Mouse (Mus musculus) c-Kit-positive CD71-negative TER-119-negative erythroid progenitor cells, embryonic 14.5 days (primary cell): ENCODE results near the gene Sh2d3c.

Experiments
- DNase-seq: peaks from one replicate; pipeline ENCODE4 v3.0.0-alpha.2; 2013; ENCODE audit warnings: low read depth

Sh2d3c gene

DNA sequence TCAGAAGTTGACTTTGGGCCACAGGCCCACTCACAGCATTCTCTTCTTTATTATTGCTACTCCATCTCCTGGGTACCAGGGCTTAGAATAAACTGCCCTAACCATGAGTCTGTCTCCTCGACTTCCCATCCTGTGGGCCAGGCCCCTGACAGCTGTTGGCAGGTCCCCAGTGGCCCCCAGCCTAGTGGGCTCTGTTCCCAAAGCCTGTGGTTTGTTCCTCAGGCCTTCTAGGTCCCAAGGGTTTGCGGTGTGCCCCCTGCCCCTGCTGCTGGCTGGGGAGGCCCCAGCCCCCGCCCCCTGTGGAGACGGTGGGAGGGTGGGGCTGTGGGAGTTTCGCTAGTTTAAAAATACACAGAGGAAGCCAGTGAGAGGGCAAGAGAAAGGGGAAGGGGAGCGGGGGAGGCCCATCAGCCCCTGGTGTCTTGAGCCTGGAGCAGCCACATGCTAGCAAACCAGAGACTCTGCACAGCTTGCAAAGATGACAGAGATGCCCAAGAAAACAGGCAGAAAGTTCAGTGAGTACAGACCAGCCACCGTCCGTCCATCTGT lies at the start of gene Sh2d3c:
Gene Sh2d3c, plus strand, starts transcription at position 375 of the 549 bp plus-strand sequence.
- peak; percentile 44 for DNase-seq

DNA sequence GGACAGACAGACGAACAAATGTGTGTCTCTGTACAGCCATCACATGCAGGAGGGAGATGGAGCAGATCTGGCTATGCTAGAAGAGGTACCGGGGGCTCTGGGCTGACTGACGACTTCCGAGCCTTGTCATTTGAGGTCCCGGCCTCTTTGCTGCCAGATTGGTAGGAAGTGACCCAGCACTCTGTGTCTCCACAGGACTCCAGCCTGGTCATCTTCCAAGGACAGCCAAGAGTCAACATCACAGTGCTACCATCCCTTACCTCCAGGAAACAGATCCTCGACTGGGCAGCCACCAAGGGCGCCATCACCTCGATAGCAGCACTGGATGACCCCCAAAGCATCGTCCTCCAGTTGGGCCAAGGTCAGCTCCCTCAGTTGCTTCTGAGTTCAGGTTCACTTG lies 49.7 kb upstream of the Sh2d3c start:
- DNase-seq: no peak

DNA sequence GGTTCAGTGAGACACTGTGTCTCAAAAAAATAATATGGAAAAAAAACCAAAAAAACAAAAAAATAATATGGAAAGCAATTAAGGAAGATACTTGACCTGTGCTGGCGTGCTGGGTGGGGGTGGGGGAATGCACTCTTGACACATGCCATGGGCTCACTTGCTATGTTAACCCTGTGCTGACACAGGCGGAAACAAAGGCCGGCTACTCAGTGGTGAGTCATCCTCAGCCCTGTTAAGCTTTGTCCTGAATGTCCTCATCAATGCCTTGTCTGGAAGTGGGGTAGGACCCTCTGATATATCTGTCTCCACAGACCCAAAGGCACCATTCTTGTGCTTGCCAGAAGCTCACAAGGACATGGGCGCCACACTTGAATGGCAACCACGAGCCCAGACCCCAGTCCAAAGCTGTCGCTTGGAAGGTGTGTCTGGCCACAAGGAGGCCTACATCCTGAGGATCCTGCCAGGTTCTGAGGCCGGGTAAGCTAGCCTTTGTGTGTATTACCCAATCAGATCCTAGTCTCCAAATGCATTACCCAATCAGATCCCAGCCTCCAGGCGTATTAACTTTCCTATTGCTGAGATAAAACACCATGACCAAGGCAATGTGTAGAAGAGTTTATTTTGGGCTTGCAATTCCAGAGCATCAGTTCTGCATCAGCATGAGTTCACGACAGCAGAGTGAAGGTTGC lies 48.8 kb upstream of the Sh2d3c start:
- DNase-seq: no peak

DNA sequence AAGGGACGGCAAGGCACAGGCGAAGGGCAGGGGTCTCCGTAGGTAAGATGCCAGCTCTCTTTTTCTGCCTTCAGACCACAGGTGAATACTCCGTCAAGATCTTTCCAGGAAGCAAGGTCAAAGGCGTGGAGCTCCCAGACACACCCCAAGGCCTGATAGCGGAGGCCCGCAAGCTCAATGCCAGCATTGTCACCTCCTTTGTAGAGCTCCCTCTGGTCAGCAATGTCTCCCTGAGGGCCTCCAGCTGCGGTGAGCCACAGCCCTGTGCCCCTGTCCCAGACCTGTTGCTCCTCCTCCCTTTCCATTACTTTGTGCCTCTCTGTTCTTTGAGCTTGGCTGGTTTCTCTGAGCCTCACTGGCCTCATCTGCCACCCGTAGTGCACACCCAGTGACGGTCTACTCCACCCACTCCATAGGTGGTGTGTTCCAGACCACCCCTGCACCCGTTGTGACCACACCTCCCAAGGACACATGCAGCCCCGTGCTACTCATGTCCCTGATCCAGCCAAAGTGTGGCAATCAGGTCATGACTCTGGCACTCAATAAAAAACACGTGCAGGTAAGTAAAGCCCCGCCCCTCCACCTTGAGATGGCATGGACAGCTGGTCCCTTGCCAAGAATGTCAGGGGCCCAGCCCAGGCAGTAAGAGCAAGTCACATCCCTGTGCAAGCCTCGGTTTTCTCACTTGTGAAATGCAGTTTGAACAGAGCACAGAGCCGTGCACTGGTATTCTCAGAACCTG lies 47.5 kb upstream of the Sh2d3c start:
- DNase-seq: no peak

DNA sequence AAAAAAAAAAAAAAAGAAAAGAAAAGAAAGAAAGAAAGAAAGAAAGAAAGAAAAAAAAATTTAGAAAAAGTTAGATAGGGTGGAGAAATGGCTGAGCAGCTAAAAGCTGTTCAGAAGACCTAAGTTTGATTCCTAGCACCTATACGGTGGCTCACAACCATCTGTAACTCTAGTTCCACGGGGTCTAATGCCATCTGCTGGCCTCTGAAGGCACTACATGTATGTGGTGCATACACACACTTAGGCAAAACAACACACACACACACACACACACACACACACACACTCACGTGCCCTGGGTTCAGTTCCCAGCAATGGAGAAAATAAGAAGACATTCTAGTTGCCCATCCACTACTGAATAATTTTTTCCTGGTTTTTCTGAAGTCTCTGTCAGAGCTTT lies 44.0 kb upstream of the Sh2d3c start:
- no peak for DNase-seq

DNA sequence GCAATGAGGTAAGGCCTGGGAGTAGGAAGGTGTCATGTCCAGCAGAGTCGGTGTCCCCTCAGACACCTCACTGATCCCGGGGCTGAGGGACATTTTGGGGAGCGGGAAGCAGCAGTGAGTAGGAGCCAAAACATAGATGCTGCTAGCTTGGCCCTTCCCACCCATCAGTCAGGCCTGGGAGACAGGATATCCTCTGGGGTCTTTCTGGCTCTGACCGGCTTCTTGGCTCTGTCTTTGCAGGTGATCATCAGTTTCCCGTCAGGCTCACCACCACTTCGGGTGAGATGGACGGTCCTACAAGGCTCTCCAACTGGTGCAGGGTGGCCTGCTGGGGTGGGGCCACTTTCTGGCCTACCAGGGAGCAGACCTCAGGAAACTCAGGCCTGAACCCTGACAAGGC lies 43.2 kb upstream of the Sh2d3c start:
- DNase-seq: no peak

DNA sequence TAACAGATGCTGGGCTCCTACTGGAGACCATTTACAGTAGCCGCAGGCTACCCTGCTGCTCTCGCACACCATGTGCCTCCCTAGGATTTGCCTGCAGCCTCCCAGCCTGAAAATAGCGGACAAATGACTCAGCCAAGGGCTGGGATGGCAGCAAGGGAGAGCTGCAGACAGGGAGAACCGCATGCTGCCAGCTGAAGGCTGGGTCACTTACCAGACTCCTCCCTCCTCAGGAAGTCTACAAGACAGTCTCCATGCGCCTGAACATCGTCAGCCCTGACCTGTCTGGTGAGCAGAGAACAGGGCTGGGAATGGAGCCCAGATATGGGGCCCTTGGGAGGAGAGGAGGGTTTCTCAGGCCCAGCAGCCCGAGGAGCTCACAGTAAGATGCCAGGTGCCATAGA lies 40.8 kb upstream of the Sh2d3c start:
- DNase-seq: no peak

DNA sequence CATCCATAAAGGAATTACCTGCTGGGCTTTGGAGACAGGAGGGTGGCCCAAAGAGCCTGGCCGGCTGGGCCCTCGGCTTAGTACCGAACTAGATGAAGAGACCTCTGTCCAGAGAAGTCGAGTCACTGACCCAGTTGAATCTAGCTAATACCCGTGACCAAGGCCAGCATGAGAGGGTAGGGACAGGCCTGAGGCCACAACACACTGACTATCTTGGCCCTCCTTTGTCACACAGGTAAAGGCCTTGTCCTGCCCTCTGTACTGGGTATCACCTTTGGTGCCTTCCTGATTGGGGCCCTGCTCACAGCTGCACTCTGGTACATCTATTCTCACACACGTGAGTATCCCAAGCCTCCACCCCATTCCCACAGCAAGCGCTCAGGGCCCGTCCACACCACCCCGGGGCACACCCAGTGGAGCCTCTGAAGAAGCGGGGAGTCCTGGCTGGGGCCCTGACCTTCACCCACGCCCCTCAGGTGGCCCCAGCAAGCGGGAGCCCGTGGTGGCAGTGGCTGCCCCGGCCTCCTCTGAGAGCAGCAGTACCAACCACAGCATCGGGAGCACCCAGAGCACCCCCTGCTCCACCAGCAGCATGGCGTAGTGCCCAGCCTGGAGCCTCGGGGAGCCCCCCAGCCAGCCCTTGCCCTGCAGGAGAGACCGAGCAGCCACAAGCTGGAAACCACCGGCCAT lies 39.7 kb upstream of the Sh2d3c start:
- DNase-seq: no peak

DNA sequence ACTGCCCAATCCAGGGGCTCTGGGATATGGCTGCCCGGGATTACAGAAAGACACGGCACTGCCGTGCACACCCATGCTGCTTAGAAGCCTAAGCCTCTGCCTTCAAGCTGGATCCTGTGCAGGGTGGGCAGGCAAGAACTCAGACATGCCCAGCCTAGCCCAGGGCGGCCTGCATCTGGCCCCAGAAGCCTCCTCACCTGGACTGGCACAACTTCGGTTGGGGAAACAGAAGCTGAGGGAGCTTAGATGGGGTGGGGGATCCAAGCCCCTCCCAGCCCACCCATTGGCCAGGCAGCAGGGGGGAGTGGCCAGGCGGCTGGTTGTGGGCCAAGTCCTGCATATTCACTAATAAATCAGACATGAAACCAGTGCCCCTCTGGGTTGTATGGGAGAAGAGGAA lies 39.1 kb upstream of the Sh2d3c start:
- DNase-seq: no peak

DNA sequence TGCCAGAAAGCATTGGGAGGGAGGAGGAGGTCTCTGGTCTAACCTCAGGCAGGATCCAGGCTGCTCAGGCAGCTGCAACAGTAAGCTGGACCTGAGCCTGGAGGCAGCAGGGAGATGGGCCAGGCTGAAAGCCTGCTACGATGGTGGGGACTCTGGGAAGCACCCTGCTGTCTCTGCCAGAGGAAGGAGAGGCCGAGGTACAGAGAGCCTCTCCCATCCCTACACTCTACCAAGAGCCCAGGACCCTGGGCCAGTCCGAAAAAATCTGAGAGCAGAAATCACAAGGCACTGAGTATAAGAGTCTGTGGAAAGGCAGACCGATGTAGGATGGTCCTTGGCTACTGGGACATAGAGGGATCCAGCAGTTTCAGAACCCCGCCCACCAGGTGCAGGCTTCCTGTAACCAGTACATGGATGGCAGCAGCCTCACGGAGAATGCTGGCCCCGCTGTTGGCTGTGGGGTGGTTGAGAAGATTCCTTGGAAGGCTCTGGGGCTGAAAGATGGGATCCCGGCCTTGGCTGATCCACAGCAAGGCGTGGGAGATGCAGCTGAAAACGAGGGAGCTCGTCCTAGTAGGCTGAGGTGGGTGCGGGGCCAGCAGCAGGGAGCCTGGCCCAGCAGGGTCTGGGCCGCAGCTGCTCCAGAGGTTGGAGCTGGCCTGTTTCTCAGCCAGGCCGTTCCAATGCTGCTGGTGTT lies 38.0 kb upstream of the Sh2d3c start:
- no peak for DNase-seq

DNA sequence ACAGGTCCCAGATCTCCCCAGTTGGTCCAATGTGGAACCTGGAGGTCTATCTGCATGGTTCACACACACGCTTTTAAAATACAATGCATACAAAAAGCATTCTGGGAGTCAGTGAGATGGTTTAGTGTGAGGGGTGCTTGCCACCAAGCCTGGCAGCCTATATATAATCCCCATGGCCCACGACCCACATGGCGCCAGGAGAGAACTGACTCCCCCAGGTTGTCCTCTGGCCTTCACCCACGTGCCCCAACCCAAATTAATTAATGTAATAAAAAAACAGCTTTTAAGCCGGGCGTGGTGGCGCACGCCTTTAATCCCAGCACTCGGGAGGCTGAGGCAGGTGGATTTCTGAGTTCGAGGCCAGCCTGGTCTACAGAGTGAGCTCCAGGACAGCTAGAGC lies 37.2 kb upstream of the Sh2d3c start:
- DNase-seq: no peak

DNA sequence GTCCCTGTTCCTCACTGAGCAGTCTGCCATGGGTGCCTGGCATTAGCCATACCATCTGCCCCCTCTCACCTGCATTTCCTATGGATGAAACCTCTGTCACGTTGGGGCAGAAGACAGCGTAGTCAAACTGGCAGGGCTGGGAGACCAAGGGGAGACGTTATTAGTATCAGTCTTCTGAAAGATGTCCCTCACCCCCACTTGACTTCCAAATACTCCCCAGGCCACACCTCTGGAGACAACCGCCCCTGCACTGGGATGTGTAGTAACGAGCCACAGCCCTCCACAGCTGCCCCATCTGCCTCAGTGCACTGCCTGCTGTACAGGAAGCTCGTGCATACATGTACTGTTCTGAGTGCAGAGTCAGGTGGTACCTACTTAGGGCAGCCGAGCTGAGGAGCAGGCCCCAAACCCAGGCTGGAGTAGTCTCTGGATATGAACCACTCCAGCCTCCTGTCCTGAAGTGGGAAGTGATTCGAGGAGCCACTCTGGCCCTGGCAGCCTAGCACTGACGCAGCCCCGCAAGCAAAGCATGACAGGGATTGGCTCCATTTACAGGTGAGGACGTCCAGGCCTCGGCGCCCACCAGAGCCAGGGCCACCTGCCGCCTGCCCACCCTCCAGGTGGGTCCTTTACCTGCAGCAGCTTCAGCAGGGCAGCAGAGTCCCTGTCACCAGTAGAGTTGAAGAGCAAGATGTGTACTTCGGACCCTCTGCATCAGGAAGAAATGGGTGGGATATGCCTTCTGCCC lies 36.0 kb upstream of the Sh2d3c start:
- DNase-seq: no peak

DNA sequence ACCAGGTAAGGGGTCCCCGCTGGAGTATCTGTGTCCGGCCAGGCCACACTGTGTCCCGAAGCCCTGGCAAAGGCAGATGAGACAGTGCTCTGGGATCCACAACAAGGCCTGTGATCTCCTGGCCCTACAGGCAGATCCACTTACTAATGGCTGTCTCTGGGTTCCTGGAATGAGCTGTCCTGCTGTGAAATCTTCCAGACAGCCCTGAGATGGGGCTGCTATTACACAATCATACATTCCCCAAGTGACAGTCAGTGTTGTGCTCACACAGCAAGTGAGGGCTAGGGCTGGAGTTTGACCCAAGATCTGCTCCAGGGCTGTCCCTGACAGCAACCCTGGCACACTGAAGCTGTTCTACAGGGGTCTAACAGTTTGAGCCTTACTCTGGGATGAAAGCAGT lies 35.0 kb upstream of the Sh2d3c start:
- no peak for DNase-seq

DNA sequence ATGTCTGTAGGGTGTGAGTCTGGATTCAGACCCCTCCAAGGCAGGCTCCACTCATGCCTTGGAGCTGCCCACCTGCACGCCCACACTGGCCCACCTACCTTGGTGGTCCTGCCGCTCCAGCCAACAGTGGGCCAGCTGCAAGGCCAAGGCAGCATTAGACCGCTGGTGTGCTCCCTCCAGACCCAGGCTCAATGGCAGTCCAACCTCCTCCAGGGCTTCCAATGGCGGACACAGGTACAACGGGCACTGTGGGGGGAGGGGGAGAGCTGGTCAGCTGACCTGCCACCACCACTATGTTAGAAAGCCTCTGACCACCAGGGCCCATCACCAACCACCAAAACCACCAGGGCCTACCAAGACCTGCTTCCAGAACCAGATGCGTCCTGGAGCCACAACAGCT lies 34.2 kb upstream of the Sh2d3c start:
- DNase-seq: no peak

DNA sequence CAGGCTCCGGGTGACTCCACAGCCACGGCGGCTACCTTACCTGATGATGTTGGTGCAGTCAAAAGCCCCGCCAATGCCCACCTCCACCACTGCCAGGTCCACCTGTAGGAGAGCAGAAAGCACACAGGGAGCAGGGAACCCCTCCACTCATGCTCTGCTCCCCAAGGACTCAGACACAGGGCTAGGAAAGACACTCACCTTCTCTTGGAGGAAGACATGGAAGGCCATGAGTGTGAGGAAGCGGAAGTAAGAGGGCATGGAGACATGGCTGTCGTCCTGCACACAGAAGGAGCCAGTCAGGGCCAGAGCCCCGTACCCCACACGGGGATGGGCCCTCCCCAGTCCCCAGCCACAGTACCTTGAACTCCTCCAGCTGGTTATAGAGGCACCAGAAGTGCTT lies 33.3 kb upstream of the Sh2d3c start:
- DNase-seq: no peak

DNA sequence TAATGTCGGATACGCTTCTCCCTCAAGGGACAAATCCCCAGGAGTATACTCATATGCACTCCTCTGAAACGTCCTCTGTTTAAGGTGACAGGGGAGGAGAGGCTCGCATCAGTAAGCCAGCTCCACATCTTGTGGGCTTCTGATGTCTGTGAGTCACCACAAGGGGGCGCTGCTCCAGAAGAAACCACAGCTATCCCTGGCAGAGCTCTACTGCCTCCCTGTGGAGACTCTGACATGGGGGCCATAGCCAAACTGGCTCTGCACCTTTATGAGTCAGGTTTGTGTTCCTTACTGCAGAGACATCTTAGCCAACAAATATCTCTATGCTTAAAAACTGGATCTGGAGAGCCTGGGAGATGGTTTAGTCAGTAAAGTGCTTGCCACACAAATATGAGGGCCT lies 31.4 kb upstream of the Sh2d3c start:
- DNase-seq: peak; percentile 90

DNA sequence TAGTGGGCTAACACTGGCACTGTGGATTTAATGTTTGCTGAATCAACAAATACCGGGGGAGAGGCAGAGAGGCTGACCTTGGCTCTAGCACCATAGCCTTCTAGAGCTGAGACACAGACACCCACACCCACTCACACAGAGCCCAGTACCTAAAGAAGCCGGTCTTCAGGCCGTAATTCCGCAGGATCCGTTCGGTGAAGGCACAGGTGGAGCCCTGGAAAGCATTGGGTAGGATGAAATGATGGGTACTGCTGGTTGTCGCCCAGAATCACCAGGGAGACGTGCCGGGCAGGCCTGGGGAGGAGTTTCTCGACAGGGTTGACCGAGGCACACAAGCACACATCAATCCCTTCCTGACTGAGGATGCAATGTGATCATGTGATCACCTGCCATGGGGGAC lies 29.8 kb upstream of the Sh2d3c start:
- no peak for DNase-seq

DNA sequence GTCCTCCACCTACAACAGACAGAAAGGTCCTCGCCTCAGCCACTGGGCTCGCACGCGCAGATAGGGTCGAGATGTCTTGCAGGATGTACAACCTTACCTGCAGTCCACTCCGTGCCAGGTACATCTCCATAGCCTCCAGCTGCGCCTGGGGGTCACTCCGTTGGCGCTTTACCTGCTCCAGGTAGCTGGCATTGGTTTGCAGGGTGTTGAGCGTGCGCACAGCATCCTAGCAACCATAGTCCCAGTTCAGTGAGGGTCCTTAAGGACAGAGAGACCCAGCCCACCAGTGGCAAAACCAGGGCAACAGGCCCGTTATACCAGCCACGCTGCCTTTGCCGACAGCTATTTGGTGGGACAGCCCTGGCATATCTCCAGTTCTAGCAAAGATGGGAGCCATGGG lies 28.4 kb upstream of the Sh2d3c start:
- no peak for DNase-seq

DNA sequence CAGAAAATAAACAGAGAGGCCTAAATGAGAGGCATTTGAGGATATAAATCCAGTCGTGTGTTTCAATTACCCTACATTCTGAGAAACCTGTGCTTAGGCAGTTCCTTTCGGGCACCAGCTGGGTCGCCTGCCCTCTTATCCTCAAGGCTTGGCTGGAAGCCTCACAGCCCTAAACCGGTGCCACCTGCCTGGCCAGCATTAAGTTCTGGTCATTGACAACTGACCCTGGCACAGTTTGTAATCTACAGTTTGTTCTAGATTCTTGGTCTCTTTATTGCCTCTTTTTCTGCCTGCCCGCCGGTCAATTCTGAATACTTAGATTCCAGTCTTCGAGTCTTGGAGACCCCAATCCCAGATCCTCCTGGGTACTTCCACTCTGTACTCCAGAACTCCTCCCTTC lies 27.6 kb upstream of the Sh2d3c start:
- DNase-seq: no peak

DNA sequence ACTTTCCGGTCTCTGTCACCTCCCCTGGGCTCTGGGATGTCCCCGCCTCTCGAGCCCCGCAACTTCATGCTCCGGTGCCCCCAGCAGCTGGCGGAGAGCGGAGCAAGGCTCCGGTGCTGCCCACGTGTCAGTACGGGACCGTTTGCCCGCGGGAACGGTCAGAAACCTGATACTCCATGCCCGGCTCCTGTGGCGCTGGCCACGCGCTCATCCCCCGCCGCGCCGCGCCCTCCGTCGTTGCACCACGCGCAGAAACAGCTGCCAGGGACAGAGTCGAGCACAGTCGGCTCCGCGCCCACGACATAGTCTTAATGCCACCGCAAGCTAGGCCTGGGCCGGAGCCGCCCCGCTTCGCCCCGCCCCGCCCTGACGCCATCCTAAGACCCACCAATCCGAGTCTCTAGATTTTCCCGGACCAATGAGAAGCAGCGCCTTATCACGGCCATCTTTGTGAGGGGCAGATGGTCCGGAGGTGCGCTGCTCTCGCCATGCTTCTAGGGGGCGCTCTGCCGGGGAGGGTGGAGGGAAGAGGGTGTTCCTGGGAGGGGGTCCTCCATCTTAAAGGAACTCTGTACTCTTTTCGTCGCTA lies 26.9 kb upstream of the Sh2d3c start:
- DNase-seq: peak; percentile 98

DNA sequence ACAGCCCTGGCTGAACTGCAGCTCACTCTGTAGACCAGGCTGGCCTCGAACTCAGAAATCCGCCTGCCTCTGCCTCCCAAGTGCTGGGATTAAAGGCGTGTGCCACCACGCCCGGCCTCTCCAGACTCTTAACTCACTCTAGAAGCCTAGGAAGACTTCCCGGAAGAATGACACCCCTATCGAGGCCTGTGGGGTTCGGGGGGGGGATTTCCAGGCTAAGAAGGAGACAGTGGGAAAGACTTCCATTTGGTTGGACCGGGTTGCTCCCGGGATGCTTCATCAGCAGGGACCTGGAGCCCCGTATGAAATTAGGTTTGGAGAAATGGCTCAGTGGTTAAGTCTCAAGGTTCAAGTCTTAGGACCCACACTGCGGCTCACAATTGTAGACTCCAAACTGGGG lies 26.2 kb upstream of the Sh2d3c start:
- DNase-seq: no peak
